Mouse (Mus musculus) hindbrain, embryonic 14.5 days (tissue): ENCODE data around the gene Gm973. TPM values are rescaled to one million over a fixed set of nuclear protein-coding genes. Genes with fewer than 3 reads are reported as not detected.

ENCODE experiments used
- ATAC-seq: fragments of 200-750 bp; cut with Nextera tagmentation; 2 replicates; pipeline ENCODE4 v1.8.0; 2017; ENCODE audit warnings: moderate number of reproducible peaks, mild to moderate bottlenecking, moderate TSS enrichment, moderate library complexity; ENCODE audit not compliant: low FRiP score
- DNase-seq: peaks from one replicate; pipeline ENCODE4 v3.0.0-alpha.2; 2015; ENCODE audit warnings: low spot score
- H3K27ac ChIP-seq: fragments of 300-500 bp; sonication (generic); 2 replicates; pipeline ENCODE4 v1.5.1; 2014; ENCODE audit warnings: mild to moderate bottlenecking, moderate library complexity
- H3K27me3 ChIP-seq: fragments of 300-500 bp; sonication (generic); 2 replicates; pipeline ENCODE4 v1.6.1; 2014; ENCODE audit warnings: mild to moderate bottlenecking, low read length, mixed read lengths; ENCODE audit not compliant: control insufficient read depth, insufficient read depth
- H3K36me3 ChIP-seq: fragments of 300-500 bp; sonication (generic); replicated peaks from 2 replicates; pipeline ENCODE4 v1.6.1; 2014; ENCODE audit not compliant: control insufficient read depth, insufficient read depth
- H3K4me1 ChIP-seq: fragments of 300-500 bp; sonication (generic); replicated peaks from 2 replicates; pipeline ENCODE4 v1.6.1; 2014; ENCODE audit warnings: antibody characterized with exemption, low read length, mixed read lengths; ENCODE audit not compliant: control insufficient read depth, insufficient read depth
- H3K4me2 ChIP-seq: fragments of 300-500 bp; sonication (generic); replicated peaks from 2 replicates; pipeline ENCODE4 v1.6.1; 2014; ENCODE audit warnings: mild to moderate bottlenecking, moderate library complexity
- H3K4me3 ChIP-seq: fragments of 300-500 bp; sonication (generic); replicated peaks from 2 replicates; pipeline ENCODE4 v1.5.1; 2014; ENCODE audit warnings: mild to moderate bottlenecking, low read length
- H3K9ac ChIP-seq: fragments of 300-500 bp; sonication (generic); 2 replicates; pipeline ENCODE4 v1.6.1; 2014
- H3K9me3 ChIP-seq: fragments of 300-500 bp; sonication (generic); 2 replicates; pipeline ENCODE4 v1.6.1; 2016; ENCODE audit warnings: low read length; ENCODE audit not compliant: control insufficient read depth
- WGBS: fragments of 180-500 bp; shearing (Covaris S2); extraction: QIAGEN DNeasy Blood & Tissue Kit; methylation state at CpG from one replicate; pipeline ENCODE4 v1.1.7; 2014; 5-methylcytosine and 5-hydroxymethylcytosine counted together
- polyA plus RNA-seq: library from polyadenylated mRNA; unstranded; fragments of >200 nt; fragmentation: Nextera tagmentation; extraction: Ambion mirVana; gene quantifications from 2 replicates; pipeline ENCODE4 v1.2.1, GENCODE M21; 2014

Gene Gm973
- polyA plus RNA-seq, 1 experiment from 2014 or later, result 10.6 TPM

DNA sequence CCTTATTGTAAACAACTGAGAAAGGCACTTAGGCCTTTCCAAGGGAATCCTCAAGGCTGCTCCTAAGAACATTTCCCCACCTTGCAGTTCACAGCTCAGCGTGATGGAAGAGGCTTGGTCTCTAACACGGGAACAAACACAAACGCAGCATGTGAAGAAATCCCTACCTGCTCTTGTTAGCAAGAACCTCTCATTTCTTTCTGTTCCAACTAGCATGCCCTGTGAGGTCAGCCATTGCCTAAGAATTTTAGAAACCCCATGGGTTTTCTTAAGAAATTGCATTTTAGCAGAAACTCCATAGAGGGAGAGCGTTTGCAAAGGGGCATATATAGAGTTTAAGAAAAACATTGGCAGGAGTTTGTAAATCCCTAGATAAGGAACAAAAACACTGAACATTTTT is 27.6 kb upstream of the Gm973 start:
- DNase-seq (no peak), ATAC-seq (no peak)
- H3K4me3 ChIP-seq, result no peak overlapping the region
- WGBS, result 61% methylated on average over 4 of the region's 4 CpGs
- H3K36me3 ChIP-seq, result no peaks in the 10 kb centered on the region
- 0 out of 2 replicates have a peak overlapping the region, but pooled peaks have one; percentile 41 for H3K4me2 ChIP-seq
- peaks cover 4% of the 10 kb centered on the region; the same call in 1 of the 2 replicates for H3K27me3 ChIP-seq
- no peak overlapping the region for H3K27ac ChIP-seq
- H3K4me1 ChIP-seq, result peaks cover 18% of the 10 kb centered on the region
- H3K9ac ChIP-seq, result no peak overlapping the region
- no peaks in the 10 kb centered on the region for H3K9me3 ChIP-seq

- WGBS, result 76% methylated on average over 4 of the region's 4 CpGs
- Histone ChIP-seq H3K4me2 (no peak overlapping the region), H3K27me3 (peaks cover under 1% of the 10 kb centered on the region; the same call in 1 of the 2 replicates), H3K27ac (no peak overlapping the region), H3K4me3 (no peak overlapping the region), H3K36me3 (no peaks in the 10 kb centered on the region), H3K9ac (no peak overlapping the region), H3K9me3 (no peaks in the 10 kb centered on the region), H3K4me1 (peaks cover 16% of the 10 kb centered on the region)
- no peak for DNase-seq
- ATAC-seq, result no peak
Observed at GRCm38 (mm10) chr1:59488991-59489390, 27.1 kb upstream of the Gm973 start.

GRCm38 (mm10) chr1:59491517-59491916 is 24.5 kb upstream of the Gm973 start:
- 84% methylated on average over 9 of the region's 9 CpGs for WGBS
- Histone ChIP-seq H3K9me3 (no peaks in the 10 kb centered on the region), H3K9ac (no peak overlapping the region), H3K4me3 (no peak overlapping the region), H3K27ac (no peak overlapping the region), H3K27me3 (no peaks in the 10 kb centered on the region), H3K4me1 (peaks cover 8% of the 10 kb centered on the region), H3K4me2 (no peak overlapping the region), H3K36me3 (no peaks in the 10 kb centered on the region)
- ATAC-seq (no peak), DNase-seq (no peak)

DNA sequence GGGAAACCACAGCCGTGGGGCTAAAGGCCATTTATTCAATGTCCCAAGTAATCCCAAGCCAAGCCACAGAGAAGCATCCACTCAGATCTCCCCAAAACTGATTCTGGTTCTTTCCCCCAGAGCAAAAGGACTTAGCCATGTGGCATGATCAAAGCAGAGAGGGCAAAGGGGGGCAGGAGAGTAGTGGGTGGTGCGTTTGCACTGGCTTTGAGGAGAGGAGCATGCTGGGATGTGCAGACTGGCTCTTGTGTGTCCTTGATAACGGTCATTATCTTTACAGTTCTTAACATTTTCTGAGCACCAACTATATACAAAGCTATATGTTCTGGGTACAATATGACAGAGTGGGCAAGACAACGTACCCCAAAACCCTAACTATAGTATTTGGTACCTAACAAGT is 23.6 kb upstream of the Gm973 start:
- WGBS, result 75% methylated on average over 4 of the region's 4 CpGs
- Histone ChIP-seq H3K36me3 (no peaks in the 10 kb centered on the region), H3K4me3 (no peak overlapping the region), H3K4me1 (peaks cover 3% of the 10 kb centered on the region), H3K27me3 (no peaks in the 10 kb centered on the region), H3K4me2 (no peak overlapping the region), H3K9me3 (no peaks in the 10 kb centered on the region), H3K9ac (no peak overlapping the region), H3K27ac (no peak overlapping the region)
- DNase-seq, result no peak
- no peak for ATAC-seq

GRCm38 (mm10) chr1:59495970-59496369 is 20.1 kb upstream of the Gm973 start:
- H3K9ac ChIP-seq, result no peak overlapping the region
- H3K36me3 ChIP-seq, result no peaks in the 10 kb centered on the region
- no peak overlapping the region for H3K27ac ChIP-seq
- no peaks in the 10 kb centered on the region for H3K9me3 ChIP-seq
- H3K4me1 ChIP-seq, result no peaks in the 10 kb centered on the region
- DNase-seq, result no peak
- no peak overlapping the region for H3K4me3 ChIP-seq
- no peak overlapping the region for H3K4me2 ChIP-seq
- no peaks in the 10 kb centered on the region for H3K27me3 ChIP-seq
- ATAC-seq, result no peak
- WGBS, result 92% methylated on average over 5 of the region's 5 CpGs

GRCm38 (mm10) chr1:59497741-59498613 is 18.1 kb upstream of the Gm973 start:
- Histone ChIP-seq H3K27me3 (no peaks in the 10 kb centered on the region), H3K4me2 (no peak overlapping the region), H3K9ac (no peak overlapping the region), H3K4me1 (no peaks in the 10 kb centered on the region), H3K27ac (no peak overlapping the region), H3K9me3 (no peaks in the 10 kb centered on the region), H3K36me3 (no peaks in the 10 kb centered on the region), H3K4me3 (no peak overlapping the region)
- WGBS, result 83% methylated on average over 6 of the region's 6 CpGs
- ATAC-seq (no peak), DNase-seq (no peak)

DNA sequence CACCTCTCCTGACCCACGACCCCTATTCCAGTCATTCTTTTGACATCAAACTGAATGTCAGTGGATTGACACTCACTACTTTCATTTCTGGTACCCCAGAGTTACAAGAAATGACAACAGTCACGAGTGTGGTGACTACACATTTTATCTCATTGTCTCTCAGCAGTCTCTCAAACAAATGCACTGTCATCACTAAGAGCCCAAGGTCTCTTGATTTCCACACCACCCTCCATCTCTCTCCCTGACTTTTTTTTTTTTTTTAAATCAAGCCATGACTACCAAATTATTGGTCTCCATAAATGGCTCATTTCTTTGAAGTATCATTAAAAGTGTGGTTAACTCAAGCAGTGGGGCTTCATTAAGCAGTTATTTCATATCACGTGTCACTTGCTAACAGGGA is 16.7 kb upstream of the Gm973 start:
- WGBS, result 84% methylated on average over 3 of the region's 3 CpGs
- no peaks in the 10 kb centered on the region for H3K27me3 ChIP-seq
- no peak overlapping the region for H3K4me3 ChIP-seq
- H3K27ac ChIP-seq, result no peak overlapping the region
- H3K36me3 ChIP-seq, result no peaks in the 10 kb centered on the region
- H3K9me3 ChIP-seq, result no peaks in the 10 kb centered on the region
- no peak overlapping the region for H3K4me2 ChIP-seq
- no peaks in the 10 kb centered on the region for H3K4me1 ChIP-seq
- ATAC-seq (no peak), DNase-seq (no peak)
- no peak overlapping the region for H3K9ac ChIP-seq

GRCm38 (mm10) chr1:59502355-59502754 is 13.7 kb upstream of the Gm973 start:
- WGBS, result 62% methylated on average over 2 of the region's 2 CpGs
- Histone ChIP-seq H3K27me3 (no peaks in the 10 kb centered on the region), H3K4me2 (no peak overlapping the region), H3K4me1 (no peaks in the 10 kb centered on the region), H3K27ac (no peak overlapping the region), H3K4me3 (no peak overlapping the region), H3K36me3 (no peaks in the 10 kb centered on the region), H3K9ac (no peak overlapping the region), H3K9me3 (no peaks in the 10 kb centered on the region)
- no peak for ATAC-seq
- no peak for DNase-seq

DNA sequence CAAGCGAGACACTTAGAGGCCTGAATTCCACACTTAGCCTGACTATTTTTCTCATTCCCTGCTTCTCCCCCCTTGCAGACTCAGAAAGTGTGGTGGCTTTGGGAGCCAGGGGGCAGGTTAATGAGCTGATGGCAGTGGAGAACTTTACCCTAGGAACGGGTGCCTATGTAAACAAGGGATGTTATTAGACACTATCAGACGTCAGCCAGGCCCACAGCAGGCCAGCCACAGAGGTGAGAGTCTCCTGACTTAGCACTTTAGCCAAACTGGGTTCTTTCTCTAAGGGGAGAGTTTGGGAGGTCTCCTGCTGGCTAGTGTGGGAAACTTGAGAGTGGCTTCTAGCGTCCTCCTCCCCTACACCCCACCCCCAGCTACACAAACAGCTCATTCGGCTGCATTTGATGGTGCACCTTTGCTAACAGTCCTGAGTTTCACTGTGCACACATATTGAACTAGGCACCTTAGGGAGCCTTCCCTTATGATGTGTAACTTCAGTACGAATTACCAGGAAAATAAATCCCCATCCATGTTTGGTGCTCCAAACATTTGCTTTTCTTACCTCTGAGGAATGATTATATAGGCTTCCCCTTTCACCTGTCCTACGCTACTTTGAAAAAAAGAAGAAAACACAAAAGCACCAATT is 12.3 kb upstream of the Gm973 start:
- WGBS, result 60% methylated on average over 7 of the region's 7 CpGs
- Histone ChIP-seq H3K4me2 (no peak overlapping the region), H3K4me3 (no peak overlapping the region)

More for the DNA sequence above, 12.3 kb upstream of the Gm973 start:
- Histone ChIP-seq H3K36me3 (no peaks in the 10 kb centered on the region), H3K4me1 (0 out of 2 replicates have a peak, but pooled peaks cover 3% of the 10 kb centered on the region), H3K27ac (no peak overlapping the region), H3K9me3 (no peaks in the 10 kb centered on the region), H3K9ac (no peak overlapping the region), H3K27me3 (no peaks in the 10 kb centered on the region)
- ATAC-seq (no peak), DNase-seq (no peak)
